Mouse (Mus musculus): ENCODE data around the gene Dgcr8.

Gene Dgcr8

DNA sequence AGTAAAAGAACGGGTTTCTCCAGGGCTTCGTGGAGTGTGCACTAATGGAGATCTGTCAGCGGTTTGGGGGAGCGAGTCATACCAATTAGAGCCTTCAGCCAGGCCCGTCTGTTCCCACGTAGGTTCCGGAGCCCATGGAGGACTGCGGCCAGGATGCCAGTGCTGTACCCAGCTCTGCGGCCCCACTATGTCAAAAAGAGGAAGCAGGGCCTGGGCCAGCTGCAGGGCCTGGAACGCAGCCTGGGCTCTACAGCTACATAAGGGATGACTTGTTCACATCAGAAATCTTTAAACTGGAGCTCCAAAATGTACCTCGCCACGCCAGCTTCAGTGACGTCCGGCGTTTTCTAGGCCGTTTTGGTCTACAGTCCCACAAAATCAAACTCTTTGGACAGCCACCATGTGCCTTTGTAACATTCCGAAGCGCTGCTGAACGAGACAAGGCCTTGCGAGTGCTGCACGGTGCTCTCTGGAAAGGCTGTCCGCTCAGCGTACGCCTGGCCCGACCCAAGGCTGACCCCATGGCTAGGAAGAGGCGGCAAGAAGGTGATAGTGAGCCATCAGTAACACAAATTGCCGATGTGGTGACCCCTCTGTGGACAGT, 39.6 kb downstream of the Dgcr8 start:
- peak; percentile 56 for DNase-seq (ENCODE audit: low read depth)

DNA sequence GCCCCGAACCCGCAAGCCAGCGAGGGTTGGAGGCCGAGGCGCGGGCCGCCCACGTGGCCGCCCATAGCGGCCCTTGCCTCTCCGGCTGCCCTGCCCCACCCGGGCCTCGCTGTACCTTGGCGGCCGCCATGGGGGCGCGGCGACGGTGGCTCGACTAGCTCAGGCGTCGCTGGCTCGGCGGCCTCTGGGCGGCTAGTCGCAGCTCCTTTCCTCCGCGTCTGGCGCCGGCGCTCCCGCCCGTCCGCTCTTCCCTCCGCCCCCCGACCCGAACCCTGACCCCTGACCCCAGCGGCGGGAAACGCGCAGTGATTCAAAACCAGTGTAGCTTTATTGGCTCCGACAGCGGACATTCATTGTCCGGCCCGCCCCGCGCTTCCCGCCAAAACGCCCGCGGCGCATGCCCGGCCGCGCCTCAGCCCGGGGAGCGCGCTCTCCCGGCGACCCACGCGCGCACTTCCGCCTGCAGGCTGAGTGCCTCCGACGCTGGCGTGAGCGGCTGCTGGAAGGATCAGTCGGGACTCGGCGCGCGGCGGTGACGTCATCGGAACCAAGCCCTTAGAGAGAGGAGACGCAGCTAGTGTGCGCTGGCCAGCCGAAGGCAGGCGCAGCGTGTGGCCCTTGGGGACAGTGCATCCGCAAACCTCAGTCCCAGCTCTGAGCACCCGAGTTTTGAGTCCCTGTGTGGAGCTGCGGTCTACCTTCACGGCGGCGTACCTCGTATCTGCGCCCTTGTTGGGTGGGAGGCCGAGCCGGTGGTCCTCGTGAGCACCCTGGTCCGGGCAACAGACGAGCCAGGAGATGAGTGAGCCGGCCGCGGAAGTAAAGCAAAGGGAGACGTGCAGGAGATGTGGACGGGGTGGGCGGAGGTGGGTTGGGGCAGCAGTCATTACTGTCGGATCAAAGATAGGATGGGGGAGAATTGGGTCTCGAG, 40.3 kb downstream of the Dgcr8 start, which contains the start of the genes Trmt2a and Ranbp1:
TSS of gene Trmt2a (plus strand) at position 247 of the 931 bp plus-strand sequence.
TSS of gene Ranbp1 (minus strand) at position 300 of the 931 bp plus-strand sequence.
- peak; percentile 100 for DNase-seq (ENCODE audit: low read depth)

DNA sequence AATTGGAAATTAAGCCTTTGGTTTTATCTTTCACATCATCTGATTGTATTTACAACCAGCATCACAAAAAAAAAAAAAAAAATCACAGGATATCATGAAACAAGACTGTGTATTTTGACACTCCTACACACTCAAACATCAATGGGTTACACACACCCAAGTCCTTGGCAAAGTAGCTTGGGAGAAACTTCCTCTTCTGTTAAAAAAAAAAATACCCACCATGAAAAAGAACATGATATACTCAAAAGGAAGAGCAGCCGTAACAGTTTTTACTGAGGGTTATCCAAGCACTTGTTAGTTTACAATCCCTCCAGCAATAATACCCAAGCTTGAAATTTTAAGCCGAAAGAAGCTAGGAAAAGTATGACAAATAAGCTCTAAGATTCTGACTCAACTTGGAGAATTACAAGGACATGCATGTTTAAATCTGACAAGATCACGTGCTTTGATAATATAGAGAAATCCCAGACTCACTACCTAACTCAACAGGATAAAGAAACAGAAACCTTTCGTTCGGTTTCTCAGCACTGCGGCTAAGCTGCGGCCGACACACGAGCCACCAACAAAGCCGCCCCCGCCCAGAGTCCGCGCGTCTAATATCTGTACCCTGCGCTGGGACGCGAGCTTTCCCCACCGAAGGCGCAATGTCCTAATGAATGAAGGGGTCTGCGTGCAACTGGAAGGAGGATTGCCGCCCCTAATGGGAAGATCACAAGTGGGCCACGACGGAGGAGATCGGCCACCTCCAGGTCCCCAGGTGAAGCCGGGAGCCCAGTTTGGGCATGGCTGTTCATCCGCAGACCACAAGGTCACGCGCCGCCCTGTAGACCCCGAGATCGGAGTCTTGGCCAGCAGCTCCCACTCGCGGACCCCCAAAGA, 41.3 kb downstream of the Dgcr8 start:
- peak; percentile 43 for DNase-seq (ENCODE audit: low read depth)

DNA sequence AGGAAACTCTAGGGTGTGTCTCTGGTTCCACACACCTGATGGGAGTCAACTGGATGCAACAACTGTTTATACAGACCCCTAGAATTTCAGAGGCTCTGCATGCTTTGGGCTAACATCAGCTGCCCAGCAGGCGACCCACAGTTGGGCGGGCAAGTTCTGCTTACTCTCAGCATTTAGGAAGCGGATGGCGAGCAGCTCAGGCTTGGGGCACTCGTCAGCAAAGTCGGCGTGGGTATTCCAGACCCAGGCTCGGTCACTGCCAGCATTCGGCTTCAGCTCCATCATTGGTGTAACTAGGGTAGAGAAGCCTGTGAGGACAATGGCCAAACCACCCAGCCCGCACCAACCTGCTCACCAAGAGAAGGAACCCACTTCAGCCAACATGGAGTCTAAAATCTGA, 47.5 kb downstream of the Dgcr8 start:
- DNase-seq (ENCODE audit: low read depth): no peak

DNA sequence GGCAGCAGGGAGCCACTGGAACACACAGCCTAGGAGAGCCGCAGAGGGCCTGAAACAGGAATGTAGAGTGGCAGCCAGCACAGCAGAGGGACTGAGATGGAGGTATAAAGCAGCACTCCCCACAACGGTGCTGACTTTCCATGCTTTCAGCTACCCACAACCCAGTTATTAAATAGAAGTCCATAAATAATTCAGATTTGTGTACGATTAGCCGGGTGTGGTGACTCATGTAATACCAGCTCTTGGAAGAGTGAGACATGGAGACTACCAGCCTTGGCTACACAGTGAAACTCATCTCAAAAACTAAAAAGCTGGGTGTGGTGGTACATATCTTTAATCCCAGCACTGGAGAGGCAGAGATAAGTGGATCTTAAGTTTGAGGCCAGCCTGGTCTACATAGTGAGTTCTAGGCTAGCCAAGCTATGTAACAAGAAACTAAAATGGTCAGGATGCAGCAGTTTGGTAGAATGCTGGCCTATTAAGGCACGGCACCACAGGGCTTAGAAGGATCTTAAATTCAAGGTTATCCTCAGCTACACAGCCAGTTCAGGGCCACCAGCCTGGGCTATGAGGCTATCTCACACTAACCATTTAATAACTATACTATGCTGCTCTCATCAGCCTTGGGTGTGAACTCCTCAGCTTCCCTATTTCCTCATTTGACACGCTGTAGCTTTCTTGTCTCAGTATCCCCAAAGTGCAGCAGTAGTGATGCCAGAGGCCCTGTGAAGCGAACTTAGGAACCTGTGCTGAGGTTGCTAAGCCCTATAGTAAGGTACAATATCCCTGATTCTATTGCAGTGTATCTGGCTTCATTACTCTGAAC, 52.2 kb downstream of the Dgcr8 start:
- DNase-seq (ENCODE audit: low read depth): peak; percentile 52

DNA sequence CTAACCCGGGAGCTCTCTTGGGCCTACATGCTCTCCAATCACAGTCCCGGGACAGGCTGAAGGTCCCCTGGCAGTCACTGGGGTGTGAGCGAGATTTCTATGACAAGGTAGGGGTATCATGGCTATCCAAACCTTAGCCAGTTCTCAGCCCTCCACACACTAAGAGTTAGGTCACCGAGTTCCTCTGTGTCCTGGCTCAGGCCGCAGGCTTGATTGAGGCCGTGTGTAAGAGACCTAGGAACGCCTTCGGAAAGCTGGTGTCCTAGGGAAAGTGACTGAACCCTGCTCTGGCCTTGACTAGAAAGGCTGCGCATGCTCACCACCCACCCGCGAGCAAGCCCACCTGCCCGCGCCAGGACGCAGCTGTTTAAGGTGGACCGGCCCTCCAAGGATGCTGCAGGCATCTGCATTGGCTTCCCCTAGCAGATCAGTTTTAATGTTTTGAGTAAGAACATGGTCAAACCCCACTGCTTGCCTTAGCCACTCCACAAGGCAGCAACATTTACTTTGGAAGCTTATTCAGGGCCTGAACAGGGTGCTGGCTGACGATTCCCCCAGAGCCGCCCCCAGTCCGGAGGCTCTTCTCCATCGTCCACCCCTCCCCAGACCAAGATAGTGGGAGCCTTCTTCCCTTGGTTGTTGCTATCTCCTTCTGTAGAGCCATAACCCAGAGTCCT, 53.5 kb downstream of the Dgcr8 start:
- DNase-seq (ENCODE audit: low read depth): peak; percentile 64

DNA sequence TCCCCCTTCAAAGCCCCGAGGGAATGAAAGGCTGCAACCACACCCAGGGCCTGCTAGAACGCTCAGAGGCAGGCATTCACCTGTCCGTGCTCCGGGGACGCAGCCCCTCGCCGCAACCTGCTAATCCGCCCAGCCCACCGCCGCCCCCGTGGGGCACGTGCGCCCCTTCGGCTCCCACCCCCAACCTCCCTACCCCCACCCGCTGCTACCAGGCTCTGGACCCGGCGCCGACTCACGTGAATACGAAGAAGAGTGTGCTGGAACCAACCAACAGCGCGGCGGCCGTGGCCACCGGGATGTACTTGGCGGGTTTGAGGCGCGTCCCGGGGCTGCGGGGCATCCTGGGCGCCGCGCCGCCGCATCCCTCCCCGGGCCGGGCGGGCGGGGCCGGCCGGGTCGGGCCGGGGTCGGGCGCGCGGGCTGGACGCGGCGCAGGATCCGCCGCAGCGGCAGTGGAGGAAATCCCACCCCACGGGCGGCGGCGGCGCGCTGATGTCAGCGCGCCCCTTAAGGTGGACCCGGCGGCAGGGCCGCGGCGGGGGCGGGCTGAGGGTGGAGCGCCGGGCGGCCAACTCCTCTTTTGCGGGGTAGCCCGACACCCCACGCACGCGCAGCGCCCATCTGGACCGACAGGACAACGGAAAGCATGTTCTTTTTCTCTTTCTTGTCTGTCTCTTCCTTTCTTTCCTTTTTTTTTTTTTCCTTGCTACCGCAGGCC, 54.2 kb downstream of the Dgcr8 start, which contains the start of gene Zdhhc8:
TSS of gene Zdhhc8 (minus strand) at position 466 of the 718 bp plus-strand sequence.
- DNase-seq (ENCODE audit: low read depth): peak; percentile 87

DNA sequence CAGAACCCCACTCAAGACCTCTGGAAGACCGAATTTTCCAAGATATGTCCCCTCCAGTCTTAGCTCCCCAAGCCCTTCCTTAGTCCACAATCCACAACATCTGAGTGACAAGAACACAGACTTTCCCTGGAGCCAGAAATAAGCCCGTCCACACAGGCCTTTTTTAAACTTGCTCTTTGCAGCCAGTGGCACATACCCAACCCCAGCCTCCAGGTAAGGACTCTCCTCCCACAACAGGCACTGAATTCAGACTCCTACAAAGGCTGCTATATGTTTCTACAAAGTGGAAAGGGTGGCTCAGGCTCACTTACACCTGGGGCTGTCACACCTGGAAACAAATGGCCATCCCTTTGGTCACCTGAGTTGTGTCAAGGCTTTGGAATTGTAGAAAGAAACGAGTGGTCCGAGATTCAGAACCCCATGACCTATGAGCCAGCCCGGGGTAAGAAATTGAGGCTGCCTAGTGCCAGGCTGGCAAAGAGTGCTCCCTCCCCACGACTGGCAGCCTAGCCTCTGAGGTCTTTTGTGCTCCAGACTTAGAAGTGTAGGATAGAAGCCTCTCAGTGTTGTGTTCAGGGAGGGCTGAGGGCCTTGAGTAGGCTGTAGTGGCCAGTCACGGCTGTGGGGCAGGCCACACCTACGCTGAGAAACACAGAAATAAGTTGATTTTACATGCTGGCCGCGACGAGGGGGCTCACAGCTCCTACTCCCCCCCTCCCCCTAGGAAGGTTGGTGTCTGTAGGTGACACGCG, 55.0 kb downstream of the Dgcr8 start:
- peak; percentile 35 for DNase-seq (ENCODE audit: low read depth)

DNA sequence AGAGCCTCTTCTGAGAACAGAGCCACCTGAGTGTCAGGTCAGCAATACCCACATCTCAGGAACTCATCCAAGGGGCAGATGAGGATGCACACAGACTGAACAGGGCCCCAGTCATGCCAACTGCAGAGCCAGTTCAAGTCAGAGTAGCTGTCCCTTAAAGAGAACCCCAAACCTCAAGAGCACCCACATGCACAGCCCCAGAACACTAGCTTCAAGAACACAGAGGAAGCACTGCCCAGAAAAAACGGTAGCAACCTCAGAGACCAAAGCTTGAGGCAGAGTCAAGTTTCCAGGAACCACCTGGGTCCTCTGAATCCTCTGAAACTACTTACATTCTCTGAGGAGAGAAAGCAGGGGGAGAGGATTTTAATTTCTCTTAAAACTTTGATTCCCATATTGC, 55.6 kb downstream of the Dgcr8 start:
- DNase-seq (ENCODE audit: low read depth): no peak

DNA sequence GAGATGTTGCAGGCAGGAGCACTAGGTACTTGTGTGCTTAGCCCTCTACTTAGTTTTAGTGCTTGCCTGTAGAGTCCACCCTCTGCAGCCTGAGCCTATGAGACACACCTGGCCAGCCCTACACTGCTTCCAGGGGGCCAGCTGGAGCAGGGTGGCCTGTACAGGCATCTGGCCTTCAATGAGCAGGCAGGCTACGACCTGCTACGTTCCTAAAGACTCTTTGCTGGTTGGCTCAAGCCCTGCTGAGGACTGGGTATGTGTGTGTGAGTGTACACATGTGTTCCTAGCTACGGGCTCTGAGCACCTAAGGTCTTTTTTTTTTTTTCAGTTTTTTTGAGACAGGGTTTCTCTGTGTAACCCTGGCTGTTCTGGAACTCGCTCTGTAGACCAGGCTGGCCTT, 57.6 kb downstream of the Dgcr8 start:
- no peak for DNase-seq (ENCODE audit: low read depth)

DNA sequence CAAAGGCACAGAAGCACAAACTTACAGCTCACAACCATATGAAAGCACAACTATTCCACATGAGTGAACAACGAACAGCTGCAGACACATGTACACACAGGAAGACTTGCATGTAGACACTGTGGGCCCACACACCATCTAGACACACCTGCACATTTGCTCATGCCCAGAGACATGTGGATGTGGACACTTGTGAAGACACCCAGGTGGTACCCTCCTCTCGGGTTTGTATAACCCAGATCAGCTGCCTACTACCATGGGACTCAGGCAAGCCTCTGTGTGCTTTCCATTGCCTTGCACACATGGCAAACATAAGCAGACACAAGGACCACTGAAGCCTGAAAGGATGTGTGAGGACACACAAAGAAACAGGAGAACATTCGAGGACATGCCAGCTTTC, 58.0 kb downstream of the Dgcr8 start:
- DNase-seq (ENCODE audit: low read depth): no peak

DNA sequence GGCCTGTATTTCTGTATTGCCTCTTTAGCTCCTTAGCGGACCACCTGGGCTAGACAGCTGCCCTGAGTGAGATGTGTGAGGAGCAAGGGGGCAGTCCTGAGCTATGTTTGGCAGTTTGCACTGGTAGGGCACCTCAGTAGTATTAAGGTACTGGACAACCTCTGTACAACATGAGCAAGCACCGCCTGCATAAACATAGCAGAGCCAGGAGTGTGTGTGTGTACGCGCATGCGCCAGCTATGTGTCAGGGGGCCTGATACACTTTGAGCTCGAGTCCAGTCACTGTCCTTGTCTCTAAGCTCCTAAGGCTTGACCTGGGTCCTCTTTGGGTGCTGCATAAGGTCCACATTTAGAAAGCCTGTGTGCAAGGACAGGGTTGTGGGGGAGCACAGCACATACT, 58.4 kb downstream of the Dgcr8 start:
- DNase-seq (ENCODE audit: low read depth): no peak

DNA sequence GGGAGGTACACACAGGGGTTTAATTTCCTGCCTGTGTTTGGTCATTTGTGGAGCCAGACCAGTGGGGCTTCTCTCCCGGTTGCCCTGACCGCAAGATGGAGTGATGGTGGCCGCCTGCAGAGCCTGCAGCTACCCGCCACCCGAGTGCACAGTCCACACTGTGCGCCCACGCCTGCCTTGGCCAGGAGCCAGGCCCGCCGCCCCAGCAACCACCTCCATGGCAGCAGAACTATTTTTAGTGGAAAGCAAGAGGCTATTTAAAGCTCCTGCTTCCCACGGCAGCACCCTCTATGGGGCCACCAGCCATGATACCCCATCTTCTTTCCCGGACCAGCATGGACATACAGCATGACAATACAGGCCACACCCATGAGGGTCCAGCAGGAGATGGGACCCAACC, 59.4 kb downstream of the Dgcr8 start:
- no peak for DNase-seq (ENCODE audit: low read depth)

DNA sequence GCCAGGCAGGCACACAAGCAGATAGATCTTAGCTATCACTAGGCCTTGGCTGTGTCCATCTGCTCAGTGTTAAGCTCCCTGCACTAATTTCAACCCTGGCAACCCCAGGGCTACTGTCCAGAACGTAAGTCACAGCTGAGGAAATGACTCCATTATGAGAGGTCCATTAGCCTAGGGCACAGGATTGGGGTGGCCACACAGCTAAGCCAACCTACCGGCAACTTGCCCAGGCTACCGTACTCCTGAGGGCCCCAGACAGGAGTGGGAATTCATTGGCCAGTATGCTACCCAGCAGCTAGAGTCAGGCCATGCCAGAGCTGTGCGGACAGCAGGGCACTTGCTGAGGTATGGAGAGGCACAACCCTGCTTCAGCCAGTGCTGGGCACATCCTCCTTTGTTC, 60.2 kb downstream of the Dgcr8 start:
- no peak for DNase-seq (ENCODE audit: low read depth)

DNA sequence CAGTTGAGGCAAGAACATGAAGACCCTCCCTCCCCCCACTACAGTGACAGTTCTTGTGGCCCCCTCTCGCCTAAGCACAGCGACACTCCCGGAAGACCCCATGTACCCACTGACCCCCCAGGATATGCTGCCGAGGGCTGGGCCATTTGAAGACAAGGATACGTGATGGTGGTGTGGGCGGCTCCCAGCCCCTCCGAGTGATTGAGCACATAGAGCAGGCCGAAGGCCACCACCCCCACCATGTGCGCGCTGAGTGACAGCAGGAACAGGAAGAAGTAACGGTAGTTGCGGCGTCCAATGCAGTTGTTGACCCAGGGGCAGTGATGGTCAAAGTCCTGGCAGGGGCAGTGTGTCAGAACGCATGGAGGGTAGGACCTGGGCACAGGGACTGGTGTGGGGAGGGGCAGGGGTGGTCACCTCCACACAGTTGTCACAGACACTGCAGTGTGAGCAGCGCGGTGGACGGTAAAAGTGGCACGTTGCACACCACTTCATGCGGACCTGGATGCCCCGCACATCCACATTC, 61.1 kb downstream of the Dgcr8 start:
- DNase-seq (ENCODE audit: low read depth): no peak

DNA sequence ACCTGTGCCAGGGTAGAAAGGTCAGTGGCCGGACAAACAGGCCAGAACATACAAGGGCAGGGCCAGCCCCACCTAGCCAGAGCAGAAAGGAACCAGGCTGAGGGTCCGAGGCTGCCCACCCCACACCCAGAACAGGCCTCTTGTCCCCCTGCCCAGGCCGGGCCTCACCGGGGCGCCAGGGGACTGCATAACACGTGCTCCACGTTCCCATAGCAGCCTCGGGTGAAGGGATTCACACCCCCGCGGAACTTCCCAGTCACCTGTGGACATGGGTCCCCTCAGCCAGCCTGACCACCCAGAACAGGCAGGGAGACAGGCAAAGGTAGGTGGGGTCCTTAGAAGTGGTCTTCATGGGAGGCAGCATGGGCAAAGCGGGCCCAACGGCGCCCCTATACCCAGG, 61.9 kb downstream of the Dgcr8 start:
- no peak for DNase-seq (ENCODE audit: low read depth)

DNA sequence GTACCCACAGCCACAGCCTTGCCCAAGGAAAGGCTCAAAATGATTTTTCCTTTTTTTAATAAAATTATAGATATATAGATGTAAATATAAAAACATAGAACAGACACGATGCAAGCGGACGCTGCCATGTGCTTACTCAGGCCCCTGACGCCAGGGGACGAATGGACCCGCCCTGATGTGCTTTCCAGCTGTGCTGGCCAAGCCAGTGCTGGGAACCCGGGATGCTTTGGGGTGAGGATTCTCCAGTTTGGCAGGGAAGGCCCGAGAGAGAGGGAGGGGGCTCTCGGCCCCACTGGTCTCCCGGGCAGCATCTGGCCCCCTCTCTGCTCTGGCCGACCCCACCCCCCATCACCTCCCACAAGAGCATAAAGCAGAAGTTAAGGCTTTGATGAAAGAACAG, 66.9 kb downstream of the Dgcr8 start:
- no peak for DNase-seq (ENCODE audit: low read depth)

DNA sequence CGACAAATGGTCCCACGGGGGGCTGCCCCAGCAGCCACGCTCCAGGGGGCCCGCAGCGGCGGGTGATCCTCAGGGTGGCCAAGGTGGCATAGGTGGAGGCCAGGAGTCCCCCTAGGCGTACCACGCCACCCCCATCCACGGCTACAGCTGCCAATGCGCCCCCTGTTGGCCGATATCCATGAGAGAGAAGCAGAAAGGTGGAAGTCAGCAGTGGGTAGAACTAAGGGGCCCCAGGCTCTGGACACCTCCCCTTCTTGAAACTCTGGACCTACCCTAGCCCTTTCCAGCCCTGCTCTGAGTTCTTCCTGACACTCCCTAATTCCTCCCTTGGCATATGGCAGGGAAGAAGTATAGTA, 67.5 kb downstream of the Dgcr8 start:
- DNase-seq (ENCODE audit: low read depth): no peak

DNA sequence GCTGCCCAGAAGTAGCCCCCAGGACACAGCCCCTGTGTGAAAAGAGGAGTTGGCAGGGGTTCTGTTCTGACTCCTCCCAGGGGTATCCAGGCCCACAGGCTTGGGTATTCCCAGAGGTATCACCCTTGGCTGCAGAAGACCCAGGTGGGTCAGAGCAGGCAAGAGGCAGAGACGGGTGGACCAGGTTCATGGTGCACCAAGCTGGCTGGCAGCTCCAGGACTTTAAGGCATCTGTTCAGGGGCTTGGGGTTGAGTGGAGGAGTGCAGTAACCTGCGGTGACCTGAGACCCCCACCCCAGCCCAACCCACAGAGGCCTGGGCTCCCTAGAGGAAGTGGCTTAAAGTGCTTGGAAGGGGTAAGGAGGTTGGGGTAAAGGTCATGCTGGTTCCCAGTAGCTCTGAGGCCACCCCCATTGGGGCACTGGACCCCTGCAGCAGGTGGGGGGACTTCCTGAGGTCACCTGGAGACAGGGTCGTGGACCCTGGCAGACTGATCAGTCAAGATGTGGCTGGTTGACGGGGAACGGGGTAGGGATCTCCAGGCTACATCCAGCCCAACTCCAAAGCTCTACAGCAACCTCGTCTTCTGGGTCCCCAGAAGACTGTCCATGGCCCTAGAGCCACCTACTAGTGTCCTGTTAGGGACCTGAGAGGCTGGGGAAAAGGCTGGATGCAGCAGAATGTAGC, 68.0 kb downstream of the Dgcr8 start:
- no peak for DNase-seq (ENCODE audit: low read depth)
